ENCODE assay signal across 8 mouse cellular contexts in genomic region chr9:22532810-22533447, GRCm38 (mm10). TPM values are rescaled to one million over a fixed set of nuclear protein-coding genes. Genes with fewer than 3 reads are reported as not detected.
A peak's percentile ranks its signal among the peaks of the same experiment; 100 is the strongest.
DNase-seq lines count a peak whose midpoint lies in the region; ATAC-seq and TF ChIP-seq lines count a peak whose summit lies in the region.

No protein-coding gene starts in this region.

- no peaks in the 10 kb centered on the region for H3K27me3 ChIP-seq in heart, embryonic 16.5 days (ENCODE audit: control insufficient read depth, insufficient read depth, low read length)
- H3K27me3 ChIP-seq in heart, embryonic 10.5 days (ENCODE audit: insufficient read depth, poor library complexity, severe bottlenecking): no peaks in the 10 kb centered on the region
- H3K27me3 ChIP-seq in cerebellum, adult 2 months (ENCODE audit: control insufficient read depth, insufficient read depth, low read length): no peaks in the 10 kb centered on the region
- H3K27me3 ChIP-seq in lung, embryonic 14.5 days (ENCODE audit: insufficient read depth, low read length): no peaks in the 10 kb centered on the region

- H3K4me1 ChIP-seq in heart, embryonic 16.5 days (ENCODE audit: control insufficient read depth, insufficient read depth, low read length): no peaks in the 10 kb centered on the region
- H3K4me1 ChIP-seq in heart, embryonic 10.5 days: 0 out of 2 replicates have a peak, but pooled peaks cover 13% of the 10 kb centered on the region
- H3K4me1 ChIP-seq in cerebellum, adult 2 months (ENCODE audit: control insufficient read depth, insufficient read depth, low read length): no peaks in the 10 kb centered on the region
- H3K4me1 ChIP-seq in lung, embryonic 14.5 days (ENCODE audit: insufficient read depth): no peaks in the 10 kb centered on the region

- no peaks in the 10 kb centered on the region for H3K36me3 ChIP-seq in heart, embryonic 16.5 days (ENCODE audit: control insufficient read depth, insufficient read depth)
- H3K36me3 ChIP-seq in heart, embryonic 10.5 days: no peaks in the 10 kb centered on the region
- H3K36me3 ChIP-seq in lung, embryonic 14.5 days (ENCODE audit: insufficient read depth): no peaks in the 10 kb centered on the region

- H3K4me3 ChIP-seq in heart, embryonic 16.5 days (ENCODE audit: low read length): no peak overlapping the region
- H3K4me3 ChIP-seq in heart, embryonic 10.5 days: no peak overlapping the region
- H3K4me3 ChIP-seq in cerebellum, adult 2 months (replicated peaks; ENCODE audit: insufficient read depth, low read depth, low read length): no peak overlapping the region
- no peak overlapping the region for H3K4me3 ChIP-seq in lung, embryonic 14.5 days (ENCODE audit: low read depth, low read length)

- ATAC-seq in heart, embryonic 16.5 days (replicated peaks; ENCODE audit: extremely low read depth, insufficient read depth, low FRiP score): peak; percentile 52; the same call in 1 of the 2 replicates
- peak; percentile 75 for ATAC-seq in lung, embryonic 14.5 days (ENCODE audit: insufficient read depth)

- WGBS in heart, embryonic 16.5 days: 45% methylated on average over 9 of the region's 9 CpGs
- 50% methylated on average over 9 of the region's 9 CpGs for WGBS in heart, embryonic 10.5 days
- WGBS in cerebellum, adult 2 months: 50% methylated on average over 9 of the region's 9 CpGs
- 53% methylated on average over 9 of the region's 9 CpGs for WGBS in large intestine, adult 2 months
- 42% methylated on average over 9 of the region's 9 CpGs for WGBS in lung, embryonic 14.5 days

- H3K9me3 ChIP-seq in heart, embryonic 16.5 days (replicated peaks; ENCODE audit: control insufficient read depth, low read length): no peaks in the 10 kb centered on the region
- no peaks in the 10 kb centered on the region for H3K9me3 ChIP-seq in heart, embryonic 10.5 days
- H3K9me3 ChIP-seq in lung, embryonic 14.5 days (ENCODE audit: low read depth, low read length): no peaks in the 10 kb centered on the region

- TF ChIP-seq CTCF in cerebellum, adult 2 months (IDR thresholded peaks at IDR 0.05; ENCODE audit: borderline replicate concordance, insufficient read depth, low read depth, low read length): peak; percentile 31; the same call in 1 of the 2 replicates
- peak; percentile 72 for TF ChIP-seq CTCF in lung, embryonic 14.5 days (IDR thresholded peaks at IDR 0.05; ENCODE audit: low read depth)

- no peak overlapping the region for H3K27ac ChIP-seq in heart, embryonic 16.5 days (ENCODE audit: low read length)
- H3K27ac ChIP-seq in heart, embryonic 10.5 days: no peak overlapping the region
- H3K27ac ChIP-seq in cerebellum, adult 2 months (ENCODE audit: insufficient read depth, low read length): no peak overlapping the region
- H3K27ac ChIP-seq in lung, embryonic 14.5 days (ENCODE audit: low read depth): no peak overlapping the region

- no peak overlapping the region for H3K9ac ChIP-seq in heart, embryonic 16.5 days (ENCODE audit: low read length)
- H3K9ac ChIP-seq in lung, embryonic 14.5 days: no peak overlapping the region

- DNase-seq in heart, embryonic 10.5 days (ENCODE audit: low spot score): no peak
- peak; percentile 17 to 32 for DNase-seq in cerebellum, adult 2 months
- DNase-seq in frontal cortex, postnatal 25 days (ENCODE audit: low spot score in 2 of 2): peak; percentile 12 to 21
- peak; percentile 14 for DNase-seq in large intestine, adult 2 months (ENCODE audit: low read depth, low spot score)
- peak; percentile 85 for DNase-seq in lung, embryonic 14.5 days
- peak; percentile 73 for DNase-seq in retina, postnatal 1 day
- DNase-seq in testis, postnatal 10 days (ENCODE audit: low spot score): no peak

- TF ChIP-seq POLR2A in cerebellum, adult 2 months (IDR thresholded peaks at IDR 0.05; ENCODE audit: borderline replicate concordance, insufficient read depth, low read length): no peak

- no peak overlapping the region for H3K4me2 ChIP-seq in heart, embryonic 16.5 days (ENCODE audit: low read depth, low read length)
- H3K4me2 ChIP-seq in lung, embryonic 14.5 days: no peak overlapping the region

RNA-seq across cellular contexts. Expression of gene Bbs9, which starts 57.4 kb away (rescaled TPM):
- 7.9 and 8.1 TPM in 2 replicates for polyA plus RNA-seq in heart, embryonic 16.5 days (2015; fragmentation: Nextera tagmentation; extraction: Ambion mirVana)
- 6.7 and 7.2 TPM in 2 replicates for polyA plus RNA-seq in heart, embryonic 10.5 days (2016; fragmentation: Nextera tagmentation; extraction: Ambion mirVana)
- 15.4 and 16.1 TPM in 2 replicates for polyA plus RNA-seq in cerebellum, adult 2 months (2012; rRNA removed)
- polyA plus RNA-seq in large intestine, adult 2 months (2012; rRNA removed): 4.2 and 4.8 TPM in 2 replicates
- polyA plus RNA-seq in lung, embryonic 14.5 days (2014; fragmentation: Nextera tagmentation; extraction: Ambion mirVana): 12.5 and 17.1 TPM in 2 replicates

Comparison
In these comparisons a context has a peak if more than half of its experiments do, and no peak if none do; other contexts are left out.
1. DNase-seq: peak in cerebellum, adult 2 months (2 of 2), frontal cortex, postnatal 25 days (2 of 2), large intestine, adult 2 months (single experiment), lung, embryonic 14.5 days (single experiment) and retina, postnatal 1 day (single experiment); none in heart, embryonic 10.5 days (single experiment) and testis, postnatal 10 days (single experiment).